Comparison of ENCODE assay signal across 12 mouse cellular contexts in the genomic region with DNA sequence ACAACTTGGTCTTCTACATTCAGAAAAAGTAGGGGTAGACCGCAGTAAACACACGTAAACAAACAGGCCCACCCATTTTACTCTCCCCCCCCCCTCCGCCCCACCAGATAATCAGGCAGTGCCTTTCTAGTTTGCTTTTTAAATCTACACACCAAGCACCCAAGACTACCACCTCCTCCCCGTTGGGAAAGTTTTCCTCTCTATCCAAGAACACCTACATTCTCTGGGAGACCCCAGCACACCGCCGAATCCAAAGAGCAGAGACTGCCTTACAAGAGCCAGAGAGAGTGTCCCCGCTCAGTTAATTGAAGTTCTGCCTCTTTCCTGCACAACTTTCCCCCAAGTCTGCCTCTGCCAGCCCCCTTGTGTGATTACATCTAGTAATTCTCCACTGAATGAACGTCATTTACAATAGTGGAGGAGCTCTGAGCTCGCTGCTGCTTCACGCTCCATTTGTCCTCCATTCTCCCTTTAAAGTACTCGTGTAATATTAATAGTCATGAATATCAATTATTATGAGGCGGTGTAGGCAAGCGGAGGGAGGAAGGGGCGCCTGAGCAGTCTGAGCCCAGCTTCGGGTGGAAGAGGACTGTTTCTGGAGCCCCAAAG. TPM values are rescaled to one million over a fixed set of nuclear protein-coding genes. Genes with fewer than 3 reads are reported as not detected.
DNase-seq lines count a peak whose midpoint lies in the region; ATAC-seq lines count a peak whose summit lies in the region.
"Had no signal": no experiment of that assay in that cellular context is flagged by ENCODE, and none has a peak within 500 bp of the region (broad histone marks: within the 10 kb centered on the region; RNA-seq: fewer than 3 reads in every experiment).

No protein-coding gene starts in this region.

- ATAC-seq in kidney, embryonic 14.5 days (ENCODE audit: low FRiP score, low TSS enrichment), result peak; percentile 45
- peak; percentile 15; the same call in 1 of the 2 replicates for ATAC-seq in midbrain, embryonic 14.5 days (ENCODE audit: low FRiP score, low TSS enrichment)
- ATAC-seq: liver, postnatal 0 days had no signal

- H3K9ac ChIP-seq in kidney, embryonic 14.5 days (ENCODE audit: low read depth, low read length), result peak overlapping the region; percentile 48; the same call in 1 of the 2 replicates
- peak overlapping the region; percentile 65 for H3K9ac ChIP-seq in midbrain, embryonic 14.5 days (replicated peaks; ENCODE audit: low read length)
- H3K9ac ChIP-seq: liver, postnatal 0 days had no signal

- peak overlapping the region; percentile 76 for H3K27ac ChIP-seq in kidney, embryonic 14.5 days (ENCODE audit: low read depth, low read length)
- H3K27ac ChIP-seq in midbrain, embryonic 14.5 days (replicated peaks; ENCODE audit: low read depth, low read length), result peak overlapping the region; percentile 89
- H3K27ac ChIP-seq: heart, embryonic 10.5 days had no signal

- DNase-seq in kidney, adult 9 months, result peak; percentile 50
- no peak for DNase-seq in kidney, postnatal 10 days
- peak; percentile 57 for DNase-seq in midbrain, embryonic 14.5 days
- DNase-seq in urinary bladder, adult 2 months (ENCODE audit: low spot score), result no peak
- no peak for DNase-seq in right cerebral cortex, postnatal 14 days
- DNase-seq in layer of hippocampus, adult 9-10 months (ENCODE audit: low spot score), result no peak
- no peak for DNase-seq in lung, postnatal 14 days
- DNase-seq: cerebellum, postnatal 36 days; liver, postnatal 0 days had no signal

- under 1% methylated on average over 15 of the region's 15 CpGs for WGBS in kidney, embryonic 14.5 days
- under 1% methylated on average over 15 of the region's 15 CpGs for whole genome bisulfite sequencing in midbrain, embryonic 14.5 days

- no peaks in the 10 kb centered on the region for H3K4me1 ChIP-seq in kidney, embryonic 14.5 days (ENCODE audit: control insufficient read depth, insufficient read depth, low read length)
- H3K4me1 ChIP-seq in midbrain, embryonic 14.5 days (ENCODE audit: control insufficient read depth, insufficient read depth, low read length), result no peaks in the 10 kb centered on the region

- H3K9me3 ChIP-seq in kidney, embryonic 14.5 days (ENCODE audit: control insufficient read depth, low read length), result no peaks in the 10 kb centered on the region
- H3K9me3 ChIP-seq in midbrain, embryonic 14.5 days (ENCODE audit: control insufficient read depth, low read length), result no peaks in the 10 kb centered on the region
- H3K9me3 ChIP-seq: heart, embryonic 10.5 days had no signal

- peak overlapping the region; percentile 41 for H3K4me3 ChIP-seq in kidney, embryonic 14.5 days (ENCODE audit: low read length)
- peak overlapping the region; percentile 42 for H3K4me3 ChIP-seq in midbrain, embryonic 14.5 days (replicated peaks; ENCODE audit: low read depth, low read length)
- H3K4me3 ChIP-seq: heart, embryonic 10.5 days had no signal

- no peaks in the 10 kb centered on the region for H3K36me3 ChIP-seq in kidney, embryonic 14.5 days (ENCODE audit: control insufficient read depth, insufficient read depth, low read length)
- H3K36me3 ChIP-seq in midbrain, embryonic 14.5 days (ENCODE audit: control insufficient read depth, insufficient read depth, low read length), result no peaks in the 10 kb centered on the region
- H3K36me3 ChIP-seq: heart, embryonic 10.5 days had no signal

- H3K27me3 ChIP-seq in kidney, embryonic 14.5 days (ENCODE audit: control insufficient read depth, insufficient read depth, low read length), result peaks cover 69% of the 10 kb centered on the region
- peaks cover 75% of the 10 kb centered on the region for H3K27me3 ChIP-seq in midbrain, embryonic 14.5 days (ENCODE audit: control insufficient read depth, insufficient read depth, low read length)

- H3K4me2 ChIP-seq in kidney, embryonic 14.5 days (replicated peaks; ENCODE audit: low read depth, low read length), result no peak overlapping the region
- peak overlapping the region; percentile 7 for H3K4me2 ChIP-seq in midbrain, embryonic 14.5 days (ENCODE audit: low read length)

RNA-seq across cellular contexts. Expression of a gene that starts 2.9 kb away (rescaled TPM):
- polyA plus RNA-seq in kidney, embryonic 14.5 days (2014; fragmentation: Nextera tagmentation; extraction: Ambion mirVana), result 41.1 and 41.8 TPM in 2 replicates
- 239 and 249 TPM in 2 replicates for polyA plus RNA-seq in midbrain, embryonic 14.5 days (2014; fragmentation: Nextera tagmentation; extraction: Ambion mirVana)
- 0.18 and 0.34 TPM in 2 replicates for polyA plus RNA-seq in urinary bladder, adult 2 months (2012; rRNA removed)
- polyA plus RNA-seq: intestine, embryonic 14.5 days; liver, postnatal 0 days had no signal

Comparison
In these comparisons a context has a peak if more than half of its experiments do, and no peak if none do; other contexts are left out.
1. DNase-seq: peak in kidney, adult 9 months (single experiment) and midbrain, embryonic 14.5 days (single experiment); none in kidney, postnatal 10 days (single experiment), urinary bladder, adult 2 months (single experiment), right cerebral cortex, postnatal 14 days (single experiment), layer of hippocampus, adult 9-10 months (single experiment) and lung, postnatal 14 days (single experiment).
2. RNA of a gene that starts 2.9 kb away (polyA plus RNA-seq): 239 to 249 TPM in midbrain, embryonic 14.5 days and 41.1 to 41.8 TPM in kidney, embryonic 14.5 days; 0.18 to 0.34 TPM in urinary bladder, adult 2 months; every median in the first group is over 10 times any median in the second.